Mouse (Mus musculus) G1E (cell line): ENCODE data around the gene Epha3. TPM values are rescaled to one million over a fixed set of nuclear protein-coding genes. Genes with fewer than 3 reads are reported as not detected.

ENCODE experiments used
- ATAC-seq: 2 replicates; pipeline ENCODE4 v1.8.0; 2016; ENCODE audit warnings: mild to moderate bottlenecking; ENCODE audit not compliant: insufficient number of reproducible peaks, poor library complexity, low FRiP score, severe bottlenecking; ENCODE audit errors: extremely low read depth
- DNase-seq: peaks from one replicate; pipeline ENCODE4 v3.0.0; 2012; ENCODE audit warnings: low spot score
- H3K27me3 ChIP-seq: 2 replicates; pipeline ENCODE4 v1.6.1; 2012; ENCODE audit warnings: mild to moderate bottlenecking, low read length, inconsistent platforms; ENCODE audit not compliant: insufficient read depth
- H3K36me3 ChIP-seq: replicated peaks from 2 replicates; pipeline ENCODE3; 2012; ENCODE audit warnings: mild to moderate bottlenecking, inconsistent platforms
- H3K4me1 ChIP-seq: 2 replicates; pipeline ENCODE4 v1.6.1; 2012; ENCODE audit warnings: low read depth, low read length, inconsistent platforms, mixed read lengths; ENCODE audit not compliant: insufficient read depth
- H3K4me3 ChIP-seq: 2 replicates; pipeline ENCODE4 v1.5.1; 2012; ENCODE audit warnings: low read depth, mild to moderate bottlenecking, inconsistent platforms, low read length, moderate library complexity, mixed read lengths
- H3K9me3 ChIP-seq: replicated peaks from 2 replicates; pipeline ENCODE4 v1.6.1; 2012; ENCODE audit warnings: inconsistent platforms
- CTCF ChIP-seq: IDR thresholded peaks from 2 replicates; pipeline ENCODE4 v1.5.1; 2012; ENCODE audit warnings: low read depth, low read length, inconsistent platforms, mixed read lengths
- GATA1 ChIP-seq: IDR thresholded peaks from 2 replicates; pipeline ENCODE4 v1.6.1; 2012; ENCODE audit warnings: borderline replicate concordance, low read length, inconsistent platforms, mixed read lengths
- GATA2 ChIP-seq: IDR thresholded peaks from 2 replicates; pipeline ENCODE4 v1.6.1; 2012; ENCODE audit warnings: low read depth, low read length, inconsistent platforms, borderline replicate concordance
- POLR2AphosphoS5 ChIP-seq: IDR thresholded peaks from 2 replicates; pipeline ENCODE4 v1.6.1; 2012; ENCODE audit warnings: low read depth, low read length, inconsistent platforms; ENCODE audit not compliant: insufficient replicate concordance
- TAL1 ChIP-seq: conservative IDR thresholded peaks from 2 replicates; pipeline ENCODE4 v1.6.1; 2012; ENCODE audit warnings: low read depth, low read length, inconsistent platforms, mixed read lengths
- polyA plus RNA-seq: library from polyadenylated mRNA; stranded (reverse); fragments of >175 nt; gene quantifications from 2 replicates; pipeline ENCODE4 v1.2.3, GENCODE M21; 2012
- total RNA-seq, 2 experiments: library from RNA; stranded (forward) in 1 of 2; stranded (reverse) in 1 of 2; fragments of 200-1000 nt in 1 of 2; fragments of >200 nt in 1 of 2; fragmentation: Nextera tagmentation in 1 of 2; gene quantifications; 2 replicates each; pipeline ENCODE4 v1.2.3; 2014 to 2017

Gene Epha3
- not detected in 2 replicates for total RNA-seq (2014; fragmentation: Nextera tagmentation)
- 0.05 TPM in 1 of 2 replicates, not detected in the other for total RNA-seq (2017)
- not detected in 2 replicates for polyA plus RNA-seq

DNA sequence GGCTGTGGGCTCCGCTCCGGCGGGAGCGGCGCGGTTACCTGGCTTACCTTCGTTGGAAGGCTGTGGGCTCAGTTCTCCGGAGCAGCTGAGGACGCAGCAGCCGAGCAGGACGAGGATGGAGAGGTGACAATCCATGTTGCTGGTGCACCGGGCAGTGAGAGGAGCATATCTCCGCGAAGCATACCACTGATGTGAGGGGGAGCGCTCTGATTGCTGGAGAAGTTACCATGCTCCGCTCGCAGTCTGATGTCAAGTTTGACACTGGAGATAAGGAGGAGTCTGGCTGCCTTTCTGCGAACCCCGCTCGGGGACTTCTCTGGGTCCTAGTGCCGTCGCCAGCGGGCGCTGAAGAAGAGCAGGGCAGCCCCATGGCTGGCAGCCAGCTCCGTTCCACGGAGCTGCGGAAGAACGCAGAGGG is at the start of gene Epha3:
TSS of gene Epha3 (minus strand) at position 263 of the 418 bp plus-strand sequence.
- ATAC-seq (no peak), DNase-seq (no peak)
- Histone ChIP-seq H3K9me3 (peaks cover 15% of the 10 kb centered on the region), H3K4me3 (no peak within 1 kb of the TSS; the same call in 1 of the 2 replicates), H3K36me3 (no peaks in the 10 kb centered on the region), H3K4me1 (no peaks in the 10 kb centered on the region), H3K27me3 (no peaks in the 10 kb centered on the region)
- no peak for TF ChIP-seq GATA1
- TF ChIP-seq CTCF = no peak
- TF ChIP-seq POLR2AphosphoS5 = no peak
- no peak for TF ChIP-seq TAL1

DNA sequence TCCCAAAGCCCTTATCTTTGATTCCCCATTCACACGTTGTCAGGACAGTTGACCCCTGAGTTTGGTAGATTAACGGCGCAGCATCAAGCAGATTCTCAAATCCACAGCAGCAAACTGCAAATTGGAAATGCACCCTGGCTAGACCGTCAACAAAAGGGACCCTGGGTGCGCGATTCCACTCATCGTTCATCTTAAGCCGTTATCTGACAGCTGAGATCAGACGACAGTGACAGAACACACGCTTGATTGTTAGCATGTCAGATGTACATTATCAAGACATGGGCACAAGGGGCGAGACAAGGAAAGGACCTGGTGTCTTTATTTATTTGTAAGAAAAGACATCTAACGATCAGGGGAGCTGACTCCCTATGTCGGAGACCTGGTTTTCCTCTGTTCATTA is 39.5 kb upstream of the Epha3 start:
- H3K4me1 ChIP-seq = no peaks in the 10 kb centered on the region
- TF ChIP-seq GATA1 (no peak), POLR2AphosphoS5 (no peak), GATA2 (no peak), CTCF (no peak), TAL1 (no peak)
- no peaks in the 10 kb centered on the region for H3K27me3 ChIP-seq
- H3K4me3 ChIP-seq = no peak overlapping the region
- ATAC-seq = no peak
- H3K9me3 ChIP-seq = peaks cover 2% of the 10 kb centered on the region; the same call in 1 of the 2 replicates
- H3K36me3 ChIP-seq = no peaks in the 10 kb centered on the region
- DNase-seq = no peak

DNA sequence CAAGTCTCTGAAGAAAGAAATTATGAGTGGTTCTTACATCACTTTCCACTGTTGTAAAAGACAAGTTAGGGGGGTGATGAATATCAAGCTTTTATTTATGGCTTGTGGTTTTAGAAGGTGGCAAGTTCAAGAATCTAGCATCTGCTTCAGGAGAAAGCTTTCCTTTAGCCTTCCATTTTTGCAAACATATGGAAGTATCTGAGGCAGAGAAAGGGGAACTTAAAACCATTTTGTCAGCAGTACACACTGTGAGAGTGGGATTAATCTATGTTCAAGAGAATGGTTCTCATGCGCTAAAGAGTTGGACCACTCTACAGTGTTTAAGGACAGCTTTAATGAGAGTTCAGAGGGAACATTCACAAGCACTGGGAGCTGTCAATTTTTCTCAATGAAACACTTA is 17.2 kb upstream of the Epha3 start:
- H3K9me3 ChIP-seq = no peaks in the 10 kb centered on the region
- no peak overlapping the region for H3K4me3 ChIP-seq
- H3K36me3 ChIP-seq = no peaks in the 10 kb centered on the region
- H3K4me1 ChIP-seq = no peaks in the 10 kb centered on the region
- TF ChIP-seq CTCF = no peak
- no peak for TF ChIP-seq GATA1
- no peak for TF ChIP-seq POLR2AphosphoS5
- no peak for TF ChIP-seq GATA2
- no peak for TF ChIP-seq TAL1
- DNase-seq (no peak), ATAC-seq (no peak)
- no peaks in the 10 kb centered on the region for H3K27me3 ChIP-seq

DNA sequence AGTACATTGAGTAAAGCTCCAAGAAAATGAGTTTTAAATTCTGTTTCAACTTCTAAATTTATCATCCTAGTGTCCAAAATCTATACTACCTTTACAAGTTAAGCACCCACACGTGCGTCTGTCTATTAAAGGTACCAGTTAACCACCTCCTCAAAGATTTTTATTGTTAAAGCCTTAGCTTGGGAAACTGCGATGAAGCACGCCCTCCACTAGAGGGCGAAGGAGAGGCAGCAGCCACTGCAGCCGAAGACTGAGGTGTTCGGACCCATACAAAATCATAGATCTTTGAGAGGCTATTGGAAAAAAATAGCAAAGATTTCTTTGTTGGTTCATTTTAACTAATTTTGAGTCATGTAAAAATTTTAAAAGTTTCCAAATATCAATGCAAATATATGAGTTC is 8.3 kb upstream of the Epha3 start:
- DNase-seq (no peak), ATAC-seq (no peak)
- Histone ChIP-seq H3K36me3 (no peaks in the 10 kb centered on the region), H3K4me1 (no peaks in the 10 kb centered on the region), H3K4me3 (no peak overlapping the region), H3K9me3 (no peaks in the 10 kb centered on the region; the same call in 1 of the 2 replicates), H3K27me3 (no peaks in the 10 kb centered on the region)
- no peak for TF ChIP-seq TAL1

DNA sequence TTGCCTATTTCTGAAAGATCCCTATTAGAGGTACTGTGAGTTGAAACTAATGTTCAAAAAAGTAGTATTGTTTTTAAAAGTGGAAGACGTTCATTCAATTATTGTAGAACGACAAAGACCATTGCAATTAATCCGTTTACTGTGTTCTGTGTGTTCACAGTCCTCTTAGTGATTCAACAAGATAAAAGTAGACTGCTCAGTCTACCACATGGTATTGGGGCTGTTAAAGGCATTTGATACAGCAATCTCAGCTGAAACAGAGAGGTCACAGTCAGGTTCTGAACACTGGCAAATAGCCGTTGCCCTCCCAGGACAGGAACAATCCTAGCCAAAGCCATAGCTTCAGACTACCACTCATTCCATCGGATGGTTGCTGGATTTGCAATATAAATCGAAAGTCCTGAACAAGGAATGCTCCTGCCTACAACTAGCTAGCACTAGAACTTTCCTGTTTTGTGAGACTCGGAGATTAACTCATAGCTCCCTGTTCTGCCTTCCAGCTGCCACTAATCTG is 545 bp upstream of the Epha3 start:
- Histone ChIP-seq H3K36me3 (no peaks in the 10 kb centered on the region), H3K27me3 (no peaks in the 10 kb centered on the region), H3K4me1 (no peaks in the 10 kb centered on the region), H3K9me3 (peaks cover 15% of the 10 kb centered on the region), H3K4me3 (no peak overlapping the region)
- TF ChIP-seq GATA2 (no peak), CTCF (no peak), GATA1 (no peak), POLR2AphosphoS5 (no peak), TAL1 (no peak)
- no peak for DNase-seq
- no peak for ATAC-seq

DNA sequence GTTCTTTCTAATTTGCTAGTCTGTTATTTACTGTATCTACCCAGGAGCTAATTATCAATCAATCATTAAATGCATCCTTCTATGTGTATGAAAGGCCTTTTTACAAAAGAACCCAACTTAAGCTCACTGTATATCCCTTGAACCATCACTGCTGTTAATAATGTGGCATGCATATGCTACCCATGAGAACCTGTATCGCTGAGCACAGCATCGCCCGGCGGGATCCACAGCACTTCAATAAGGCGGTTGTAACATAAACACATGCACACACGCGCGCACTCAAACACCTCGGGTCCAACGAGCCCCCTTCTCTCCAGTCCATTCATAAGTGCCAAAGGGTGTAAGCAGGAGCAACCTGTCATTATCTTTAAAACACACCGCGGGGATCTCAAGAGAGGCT is 794 bp downstream of the Epha3 start:
- H3K4me1 ChIP-seq = no peaks in the 10 kb centered on the region
- H3K9me3 ChIP-seq = peaks cover 15% of the 10 kb centered on the region
- H3K27me3 ChIP-seq = no peaks in the 10 kb centered on the region
- ATAC-seq (no peak), DNase-seq (no peak)
- no peaks in the 10 kb centered on the region for H3K36me3 ChIP-seq
- H3K4me3 ChIP-seq = no peak overlapping the region
- TF ChIP-seq GATA2 (no peak), POLR2AphosphoS5 (no peak), TAL1 (no peak), CTCF (no peak), GATA1 (no peak)

DNA sequence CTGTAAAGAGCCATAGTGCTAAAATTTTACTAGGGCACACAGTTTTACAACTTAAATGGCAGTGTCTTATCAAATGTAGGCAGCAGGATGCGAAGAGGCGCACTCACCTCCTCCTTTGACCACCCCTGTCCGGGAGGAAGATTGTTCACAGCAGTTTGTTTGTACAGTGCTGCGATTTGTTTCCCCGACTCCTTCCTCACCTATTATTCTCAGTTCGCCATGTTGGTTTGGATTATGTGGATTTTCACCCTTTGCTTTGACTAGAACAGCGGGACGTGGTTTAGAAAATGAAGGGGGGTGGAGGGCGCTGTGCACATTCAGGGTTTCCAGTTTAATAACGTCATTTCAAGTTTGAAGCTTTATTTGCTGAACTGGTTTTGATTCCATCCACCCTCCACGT is 6.4 kb downstream of the Epha3 start:
- Histone ChIP-seq H3K27me3 (no peaks in the 10 kb centered on the region), H3K9me3 (peaks cover 10% of the 10 kb centered on the region), H3K36me3 (no peaks in the 10 kb centered on the region), H3K4me1 (no peaks in the 10 kb centered on the region), H3K4me3 (no peak overlapping the region)
- TF ChIP-seq GATA1 (no peak), CTCF (no peak), GATA2 (no peak), TAL1 (no peak), POLR2AphosphoS5 (no peak)
- DNase-seq = no peak
- ATAC-seq = no peak
